Mouse (Mus musculus) urinary bladder, postnatal 4 days (tissue): ENCODE measurements around the gene Fsip1.

Source experiments
- DNase-seq, 2 experiments: peaks; one replicate each; pipeline ENCODE4 v3.0.0; 2021 to 2022; ENCODE audit warnings: low spot score in 2 of 2

Fsip1 gene

DNA sequence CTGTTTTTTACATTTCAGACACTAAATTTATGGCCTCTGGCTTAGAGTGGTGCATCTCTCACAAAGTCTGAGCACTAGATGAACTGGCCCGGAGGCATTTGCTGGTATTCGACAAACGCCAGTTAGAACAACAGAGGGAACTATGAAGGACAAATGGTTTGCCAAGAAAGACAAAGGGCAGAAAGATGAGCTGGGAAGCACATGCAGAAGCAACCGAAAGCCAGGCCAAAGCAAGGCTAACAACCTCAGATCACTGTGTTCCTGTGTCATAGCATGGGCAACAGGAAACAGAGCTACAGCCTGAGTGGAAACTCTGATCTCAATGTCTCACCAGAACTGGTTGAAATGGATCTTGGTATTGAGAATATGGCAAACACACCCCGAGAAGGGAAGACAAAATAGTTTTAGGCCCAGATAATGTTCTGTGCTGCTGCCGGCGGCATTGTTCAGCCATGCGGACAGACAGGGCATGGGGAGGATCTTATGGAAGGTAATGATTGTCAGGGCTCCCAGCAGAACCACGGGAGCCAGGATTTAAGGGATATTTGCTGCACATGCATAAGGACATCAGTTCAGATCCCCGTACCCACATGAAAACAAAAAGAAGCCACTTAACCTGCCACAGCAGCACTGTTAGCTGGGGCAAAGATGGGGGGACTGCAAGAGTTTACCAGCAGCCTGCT, 169.6 kb downstream of the Fsip1 start:
- no peak for DNase-seq

DNA sequence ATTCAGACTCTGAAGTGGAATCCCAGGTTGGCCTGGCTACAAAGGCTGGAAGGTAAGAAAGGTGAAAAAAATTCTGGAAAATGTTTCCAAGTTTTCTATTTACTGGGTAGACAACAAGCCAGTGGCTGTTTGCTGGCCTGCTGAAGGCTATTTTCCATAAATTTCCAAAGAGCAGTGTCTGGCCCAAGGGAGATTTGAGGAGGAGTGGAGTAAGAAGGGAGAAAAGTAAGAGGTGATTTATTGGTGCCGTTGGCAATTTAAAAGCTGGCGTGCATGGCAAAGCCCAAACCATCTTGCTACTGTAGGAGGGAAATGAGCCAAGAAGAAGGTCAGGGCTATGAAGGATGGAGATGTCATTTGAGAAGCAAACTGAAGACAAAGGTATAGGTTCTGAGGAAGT, 171.1 kb downstream of the Fsip1 start:
- DNase-seq, result no peak

DNA sequence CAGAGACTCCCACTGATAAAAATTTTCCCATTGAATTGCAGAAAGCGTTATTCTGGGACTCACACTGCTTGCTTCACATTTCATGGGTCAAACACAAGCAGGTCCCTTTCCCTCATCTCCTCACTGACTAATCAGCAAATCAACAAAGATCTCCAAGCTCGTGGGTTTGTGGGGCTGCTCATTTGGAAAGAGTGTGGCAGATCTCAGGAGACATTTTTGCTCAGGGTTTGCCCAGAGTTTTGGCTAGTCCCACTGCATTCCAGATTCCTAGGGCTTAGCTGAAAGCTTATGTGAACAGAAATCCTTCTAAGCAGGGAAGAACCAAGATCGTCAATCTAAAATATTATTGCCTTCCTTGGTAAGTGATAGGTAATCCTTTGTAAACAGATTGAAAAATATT, 172.1 kb downstream of the Fsip1 start:
- no peak for DNase-seq

DNA sequence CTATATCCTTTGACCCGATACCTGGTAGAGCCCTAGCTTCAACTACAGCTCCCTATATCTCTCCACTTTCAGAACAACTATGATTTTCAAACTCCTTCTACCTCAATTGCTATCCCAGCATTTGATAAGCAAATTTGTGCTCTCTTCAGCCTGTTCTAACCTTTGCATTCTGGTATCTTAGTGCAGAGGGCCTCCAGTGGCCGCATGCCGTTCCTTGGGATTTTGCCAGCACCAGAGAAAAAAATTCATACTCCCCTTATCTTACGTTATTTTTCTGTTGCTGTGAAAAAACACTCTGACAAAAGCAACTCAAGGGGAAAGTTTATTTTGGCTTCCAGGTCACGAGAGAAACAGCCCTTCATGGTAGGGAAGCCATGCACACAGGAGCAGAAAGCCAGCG, 173.1 kb downstream of the Fsip1 start:
- DNase-seq, result no peak

DNA sequence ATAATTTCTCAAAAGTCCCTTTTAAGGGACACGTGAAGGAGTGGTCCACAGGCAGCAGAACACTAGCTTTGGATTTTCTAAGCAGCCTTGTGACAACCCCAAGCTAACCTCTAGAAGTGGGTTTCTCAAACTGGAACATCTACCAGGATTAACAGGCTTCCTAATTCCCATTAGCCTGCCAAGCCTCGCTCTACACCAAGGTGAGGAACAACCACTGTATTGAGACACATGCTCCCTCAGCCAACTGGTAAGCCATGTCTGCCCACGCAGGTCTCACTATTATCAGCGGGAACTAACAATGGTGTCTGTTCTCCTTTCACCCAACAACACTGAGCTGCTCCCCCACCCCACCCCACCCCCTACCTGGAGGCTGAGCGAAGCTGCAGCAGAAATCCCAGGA, 175.2 kb downstream of the Fsip1 start:
- DNase-seq, result no peak
